Mouse (Mus musculus) embryonic stem cell, embryonic (primary cell): ENCODE data around the gene Pip4p1.

ENCODE experiments used
- CTCF ChIA-PET, 4 experiments: fragments of 300-600 bp in 2 of 4; fragments of 350-600 bp in 2 of 4; sonication (Branson Sonifier 250); formaldehyde crosslinking; loops; one replicate each; lab custom pipeline; 2022; ENCODE audit warnings: inconsistent platforms in 2 of 4; lab: Charles Lee
- POLR2A ChIA-PET, 4 experiments: fragments of 300-600 bp in 2 of 4; fragments of 350-600 bp in 2 of 4; sonication (Branson Sonifier 250); formaldehyde crosslinking; loops; one replicate each; lab custom pipeline; 2022; ENCODE audit warnings: antibody characterized with exemption in 4 of 4, inconsistent platforms in 1 of 4; lab: Charles Lee

Pip4p1 gene

DNA sequence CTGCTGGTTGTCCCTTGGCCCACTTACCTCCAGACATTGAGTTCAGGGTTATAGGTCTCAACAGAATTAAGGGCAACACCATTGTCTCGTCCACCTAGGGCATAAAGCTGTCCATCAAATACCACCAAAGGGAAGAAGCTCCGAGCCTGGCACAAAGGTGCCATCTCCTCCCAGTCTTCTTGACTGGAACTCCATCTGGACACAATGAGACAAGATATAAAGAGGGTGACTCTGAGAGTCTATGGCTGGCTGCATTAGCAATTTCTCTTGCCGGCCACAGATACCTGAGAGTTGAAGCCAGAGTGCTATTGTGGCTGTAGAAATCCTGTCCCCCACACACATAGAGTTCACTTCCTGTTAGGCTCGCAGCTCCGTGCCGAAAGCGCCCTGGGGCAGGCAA, 38.6 kb downstream of the Pip4p1 start:
- POLR2A ChIA-PET: interaction anchor here in 2 of 4 experiments (1.2 to 2.6 kb wide), 7 partner anchors 12 to 62 kb away, joined by 3 to 10 read pairs (median 6); partner anchors contain the start of genes Apex1 (in 1 of the 2), Osgep (in 1 of the 2), Pip4p1 (in 1 of the 2) and Pnp (in 1 of the 2)

DNA sequence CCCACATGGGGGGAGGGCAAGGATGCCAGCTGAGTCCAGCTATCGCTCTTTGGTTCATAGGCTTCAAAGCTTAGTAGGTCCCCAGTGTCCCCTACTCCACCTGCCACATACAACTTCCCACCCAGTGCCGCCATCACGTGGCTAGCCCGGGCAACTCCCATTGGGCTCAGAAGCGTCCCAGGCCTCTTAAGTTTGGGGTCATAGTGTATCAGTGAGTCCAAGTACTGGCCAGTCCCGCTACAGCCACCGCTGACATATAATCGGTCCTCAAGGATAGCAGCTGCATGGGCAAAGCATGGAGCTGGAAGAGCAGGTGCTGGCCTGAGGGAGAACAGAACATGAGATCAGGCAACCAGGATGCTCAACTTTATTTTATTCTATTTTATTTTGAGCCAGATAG, 39.0 kb downstream of the Pip4p1 start:
- CTCF ChIA-PET: interaction anchor here in 2 of 4 experiments (0.5 to 2.3 kb wide), 3 partner anchors 12 to 1494 kb away, joined by 3 to 9 read pairs (median 5); no protein-coding TSS in a partner anchor
- POLR2A ChIA-PET: interaction anchor here in 2 of 4 experiments (1.2 to 2.6 kb wide), 6 partner anchors 12 to 61 kb away, joined by 3 to 10 read pairs (median 6); partner anchors contain the start of genes Apex1 (in 1 of the 2), Osgep (in 1 of the 2), Pip4p1 (in 1 of the 2) and Pnp (in 1 of the 2)

More for the DNA sequence above, 38.6 kb downstream of the Pip4p1 start:
- CTCF ChIA-PET: interaction anchor here in 3 of 4 experiments (0.6 to 2.3 kb wide), 3 partner anchors 12 to 1494 kb away, joined by 3 to 9 read pairs (median 3); no protein-coding TSS in a partner anchor

DNA sequence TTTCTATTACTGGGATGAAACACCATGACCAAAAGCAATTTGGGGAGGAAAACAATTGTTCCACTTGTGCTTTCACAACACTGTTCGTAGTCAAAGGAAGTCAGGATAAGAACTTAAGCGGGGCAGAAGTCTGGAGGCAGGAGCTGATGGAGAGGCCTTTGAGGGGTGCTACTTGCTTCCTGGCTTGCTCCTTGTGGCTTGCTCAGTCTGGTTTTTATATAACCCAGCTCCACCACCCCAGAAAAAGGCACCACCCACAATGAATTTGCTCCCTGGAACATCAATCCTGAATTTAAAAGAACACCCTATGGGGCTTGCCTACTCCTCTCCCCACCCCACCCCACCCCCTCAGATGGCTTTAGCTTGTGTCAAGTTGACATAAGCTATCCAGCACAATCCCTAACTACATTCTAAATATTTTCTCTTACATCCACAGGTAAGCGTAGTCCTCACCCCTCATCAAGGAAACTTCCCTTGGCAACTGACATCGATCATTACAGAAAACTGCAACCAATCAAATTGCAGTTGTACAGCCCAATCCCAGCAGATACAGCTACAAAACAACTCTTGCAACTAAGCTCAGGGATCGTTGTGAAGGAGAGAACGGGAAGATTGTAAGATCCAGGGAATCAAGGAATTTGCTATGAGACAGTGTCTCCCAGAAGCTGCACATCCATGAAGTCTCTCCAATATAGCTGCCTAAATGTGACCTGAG, 54.3 kb downstream of the Pip4p1 start:
- ChIA-PET CTCF (no interaction called here), POLR2A (interaction anchor here in 3 of 4 experiments (0.6 to 2.0 kb wide), 13 partner anchors 9 to 1703 kb away, joined by 3 to 8 read pairs (median 3); partner anchors contain the start of genes Ccnb1ip1 (in 1 of the 3) and Parp2 (in 1 of the 3))
